Mouse (Mus musculus) kidney, embryonic 15.5 days (tissue): ENCODE measurements around the gene Dscaml1. TPM values are rescaled to one million over a fixed set of nuclear protein-coding genes. Genes with fewer than 3 reads are reported as not detected.

ENCODE experiments used
- ATAC-seq: fragments of 200-750 bp; cut with Nextera tagmentation; replicated peaks from 2 replicates; pipeline ENCODE4 v1.8.0; 2017; ENCODE audit warnings: moderate TSS enrichment; ENCODE audit not compliant: low FRiP score
- H3K27ac ChIP-seq: fragments of 300-500 bp; sonication (generic); 2 replicates; pipeline ENCODE4 v1.5.1; 2015; ENCODE audit warnings: mild to moderate bottlenecking, inconsistent platforms
- H3K27me3 ChIP-seq: fragments of 300-500 bp; sonication (generic); 2 replicates; pipeline ENCODE4 v1.6.1; 2015; ENCODE audit warnings: inconsistent platforms
- H3K36me3 ChIP-seq: fragments of 300-500 bp; sonication (generic); 2 replicates; pipeline ENCODE4 v1.6.1; 2015; ENCODE audit warnings: inconsistent platforms
- H3K4me1 ChIP-seq: fragments of 300-500 bp; sonication (generic); 2 replicates; pipeline ENCODE4 v1.6.1; 2015; ENCODE audit warnings: inconsistent platforms
- H3K4me2 ChIP-seq: fragments of 300-500 bp; sonication (generic); 2 replicates; pipeline ENCODE4 v1.6.1; 2015; ENCODE audit warnings: moderate library complexity, mild to moderate bottlenecking, inconsistent platforms
- H3K4me3 ChIP-seq: fragments of 300-500 bp; sonication (generic); replicated peaks from 2 replicates; pipeline ENCODE4 v1.5.1; 2015; ENCODE audit warnings: mild to moderate bottlenecking, inconsistent platforms
- H3K9ac ChIP-seq: fragments of 300-500 bp; sonication (generic); 2 replicates; pipeline ENCODE4 v1.6.1; 2015; ENCODE audit warnings: mild to moderate bottlenecking, inconsistent platforms
- H3K9me3 ChIP-seq: fragments of 300-500 bp; sonication (generic); replicated peaks from 2 replicates; pipeline ENCODE4 v1.6.1; 2016; ENCODE audit warnings: inconsistent platforms
- WGBS: fragments of 180-500 bp; shearing (Covaris S2); methylation state at CpG from one replicate; pipeline ENCODE4 v1.1.7; 2015; ENCODE audit warnings: mixed read lengths; 5-methylcytosine and 5-hydroxymethylcytosine counted together
- polyA plus RNA-seq: library from polyadenylated mRNA; unstranded; fragments of >200 nt; fragmentation: Nextera tagmentation; extraction: Ambion mirVana; gene quantifications from 2 replicates; pipeline ENCODE4 v1.2.1, GENCODE M21; 2015

Dscaml1 gene
- polyA plus RNA-seq, 1 experiment from 2014 or later: 0.13 TPM

DNA sequence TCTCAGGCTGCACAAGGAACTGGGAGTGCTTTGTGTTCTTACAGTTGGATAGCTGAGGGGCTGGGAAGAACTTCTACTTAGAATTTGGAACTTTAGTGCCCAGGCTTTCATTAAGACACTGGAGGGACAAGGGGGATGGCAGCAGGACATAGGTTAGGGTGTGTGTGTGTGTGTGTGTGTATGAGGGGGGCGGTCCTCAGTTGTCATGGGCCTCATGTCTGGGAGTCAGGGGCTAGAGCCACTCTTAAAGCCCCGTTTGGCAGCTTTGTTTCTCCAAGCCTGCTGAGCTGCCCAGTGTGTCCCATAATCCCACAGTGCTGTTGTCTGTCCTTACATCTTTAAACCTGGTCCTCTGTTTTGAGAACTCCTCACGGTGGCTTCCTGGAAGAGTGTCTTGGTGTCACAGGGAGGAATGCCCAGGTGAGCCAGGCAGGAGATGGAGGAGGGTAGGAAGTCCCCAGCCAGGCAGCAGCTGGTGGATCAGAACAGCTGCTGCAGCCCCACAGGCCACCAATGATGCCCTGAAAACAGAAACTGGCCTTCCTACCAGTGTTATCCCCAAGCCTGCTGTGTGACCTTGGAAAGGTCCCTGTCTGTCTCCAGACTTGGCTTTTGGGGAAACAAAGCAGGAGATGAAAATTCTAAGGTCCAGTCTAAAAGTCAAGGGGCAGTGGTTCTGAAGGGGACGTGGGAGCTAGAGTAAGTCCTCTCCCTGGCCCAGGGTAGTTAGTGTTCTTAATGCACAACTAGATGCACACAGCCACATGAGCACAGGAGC lies 13.5 kb upstream of the Dscaml1 start:
- H3K4me2 ChIP-seq: peak overlapping the region; percentile 50; the same call in 1 of the 2 replicates
- no peaks in the 10 kb centered on the region for H3K36me3 ChIP-seq
- H3K27me3 ChIP-seq: 0 out of 2 replicates have a peak, but pooled peaks cover under 1% of the 10 kb centered on the region
- H3K4me3 ChIP-seq: no peak overlapping the region
- peaks cover 19% of the 10 kb centered on the region for H3K4me1 ChIP-seq
- H3K9ac ChIP-seq: no peak overlapping the region
- ATAC-seq: no peak
- 75% methylated on average over 4 of the region's 4 CpGs for WGBS
- peak overlapping the region; percentile 70 for H3K27ac ChIP-seq
- no peaks in the 10 kb centered on the region for H3K9me3 ChIP-seq

GRCm38 (mm10) chr9:45413478-45414140 lies 12.8 kb upstream of the Dscaml1 start:
- Histone ChIP-seq H3K4me1 (peaks cover 13% of the 10 kb centered on the region), H3K9ac (no peak overlapping the region), H3K9me3 (no peaks in the 10 kb centered on the region), H3K4me2 (no peak overlapping the region), H3K36me3 (no peaks in the 10 kb centered on the region), H3K4me3 (no peak overlapping the region), H3K27ac (peak overlapping the region; percentile 70), H3K27me3 (0 out of 2 replicates have a peak, but pooled peaks cover 4% of the 10 kb centered on the region)
- ATAC-seq: no peak
- WGBS: 55% methylated on average over 5 of the region's 5 CpGs

- ATAC-seq: no peak
- no peak overlapping the region for H3K9ac ChIP-seq
- H3K4me1 ChIP-seq: peaks cover 12% of the 10 kb centered on the region
- H3K36me3 ChIP-seq: no peaks in the 10 kb centered on the region
- WGBS: 46% methylated on average over 4 of the region's 4 CpGs
- no peak overlapping the region for H3K27ac ChIP-seq
- no peaks in the 10 kb centered on the region for H3K9me3 ChIP-seq
- no peak overlapping the region for H3K4me3 ChIP-seq
- H3K27me3 ChIP-seq: 0 out of 2 replicates have a peak, but pooled peaks cover 4% of the 10 kb centered on the region
- no peak overlapping the region for H3K4me2 ChIP-seq
Observed at GRCm38 (mm10) chr9:45415912-45416311, 10.5 kb upstream of the Dscaml1 start.

GRCm38 (mm10) chr9:45417245-45417644 lies 9.2 kb upstream of the Dscaml1 start:
- ATAC-seq: no peak; the same call in 1 of the 2 replicates
- H3K4me1 ChIP-seq: peaks cover 7% of the 10 kb centered on the region
- 29% methylated on average over 8 of the region's 8 CpGs for WGBS
- H3K4me3 ChIP-seq: 0 out of 2 replicates have a peak overlapping the region, but pooled peaks have one; percentile 6
- no peak overlapping the region for H3K27ac ChIP-seq
- H3K36me3 ChIP-seq: no peaks in the 10 kb centered on the region
- 0 out of 2 replicates have a peak, but pooled peaks cover 4% of the 10 kb centered on the region for H3K27me3 ChIP-seq
- 0 out of 2 replicates have a peak overlapping the region, but pooled peaks have one; percentile 21 for H3K9ac ChIP-seq
- H3K9me3 ChIP-seq: no peaks in the 10 kb centered on the region
- peak overlapping the region; percentile 33; the same call in 1 of the 2 replicates for H3K4me2 ChIP-seq

DNA sequence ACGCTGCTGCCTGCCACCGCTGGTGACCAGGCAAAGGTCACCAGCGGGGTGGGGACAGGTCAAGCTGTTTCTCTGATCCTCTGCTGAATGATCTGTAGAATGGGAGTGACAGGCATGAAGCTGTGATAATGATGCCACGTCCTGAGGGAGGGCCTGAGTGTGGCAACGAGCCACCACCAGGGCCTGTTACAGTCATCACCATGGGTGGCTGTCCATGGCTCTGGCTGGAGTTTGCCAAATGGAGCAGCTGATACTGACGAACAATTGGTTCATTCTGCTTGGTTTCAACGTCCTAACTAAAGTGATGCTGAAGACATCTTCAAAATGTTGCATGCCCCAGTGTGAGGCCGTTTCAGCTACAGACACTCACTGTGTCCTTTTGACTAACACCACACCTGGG lies 8.2 kb upstream of the Dscaml1 start:
- H3K36me3 ChIP-seq: no peaks in the 10 kb centered on the region
- 58% methylated on average over 8 of the region's 8 CpGs for WGBS
- no peak for ATAC-seq
- H3K27ac ChIP-seq: no peak overlapping the region
- H3K27me3 ChIP-seq: 0 out of 2 replicates have a peak, but pooled peaks cover 4% of the 10 kb centered on the region
- H3K4me1 ChIP-seq: no peaks in the 10 kb centered on the region
- no peaks in the 10 kb centered on the region for H3K9me3 ChIP-seq
- no peak overlapping the region for H3K4me3 ChIP-seq
- no peak overlapping the region for H3K9ac ChIP-seq
- no peak overlapping the region for H3K4me2 ChIP-seq

GRCm38 (mm10) chr9:45421209-45421608 lies 5.2 kb upstream of the Dscaml1 start:
- Histone ChIP-seq H3K27me3 (peaks cover 11% of the 10 kb centered on the region; the same call in 1 of the 2 replicates), H3K9me3 (no peaks in the 10 kb centered on the region), H3K4me2 (no peak overlapping the region), H3K27ac (no peak overlapping the region), H3K36me3 (no peaks in the 10 kb centered on the region), H3K4me1 (no peaks in the 10 kb centered on the region), H3K9ac (no peak overlapping the region), H3K4me3 (no peak overlapping the region)
- no peak for ATAC-seq
- WGBS: 65% methylated on average over 8 of the region's 8 CpGs

GRCm38 (mm10) chr9:45422761-45423298 lies 3.6 kb upstream of the Dscaml1 start:
- Histone ChIP-seq H3K27me3 (peaks cover 21% of the 10 kb centered on the region), H3K9ac (no peak overlapping the region), H3K9me3 (no peaks in the 10 kb centered on the region), H3K36me3 (no peaks in the 10 kb centered on the region), H3K4me2 (no peak overlapping the region), H3K4me3 (no peak overlapping the region), H3K4me1 (no peaks in the 10 kb centered on the region), H3K27ac (no peak overlapping the region)
- no peak for ATAC-seq
- WGBS: 72% methylated on average over 7 of the region's 7 CpGs

DNA sequence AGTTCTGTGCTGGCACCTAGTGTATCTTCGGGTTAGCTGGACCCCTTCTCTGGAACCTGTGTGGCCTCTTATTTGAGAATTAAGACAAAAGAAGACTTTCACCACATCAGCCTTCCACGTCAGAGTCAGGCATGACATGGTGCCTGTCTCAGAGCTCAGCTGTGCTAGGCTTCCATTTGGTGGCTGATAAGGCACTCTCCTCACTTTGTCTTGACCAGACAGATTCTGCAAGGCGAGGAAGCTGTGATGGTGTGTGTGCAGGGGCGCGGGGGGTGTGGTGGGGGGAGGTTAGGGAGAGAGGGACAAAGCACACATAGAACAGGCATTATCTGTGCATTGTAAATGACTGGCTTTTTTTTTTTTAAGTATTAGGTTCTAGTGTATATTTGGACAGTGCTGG lies 3.0 kb downstream of the Dscaml1 start:
- peaks cover 18% of the 10 kb centered on the region for H3K4me1 ChIP-seq
- H3K9me3 ChIP-seq: no peaks in the 10 kb centered on the region
- no peak overlapping the region for H3K4me2 ChIP-seq
- H3K4me3 ChIP-seq: no peak overlapping the region
- H3K27ac ChIP-seq: no peak overlapping the region
- H3K27me3 ChIP-seq: peaks cover 70% of the 10 kb centered on the region
- H3K36me3 ChIP-seq: no peaks in the 10 kb centered on the region
- no peak overlapping the region for H3K9ac ChIP-seq
- no peak for ATAC-seq
- 32% methylated on average over 5 of the region's 5 CpGs for WGBS

GRCm38 (mm10) chr9:45429951-45430697 lies 3.7 kb downstream of the Dscaml1 start:
- peak overlapping the region; percentile 3; the same call in 1 of the 2 replicates for H3K9ac ChIP-seq
- 2% methylated on average over 51 of the region's 54 CpGs for WGBS

GRCm38 (mm10) chr9:45430698-45430959 lies 4.2 kb downstream of the Dscaml1 start:
- peak overlapping the region; percentile 44 for H3K4me3 ChIP-seq
- no peaks in the 10 kb centered on the region for H3K36me3 ChIP-seq
- peaks cover 67% of the 10 kb centered on the region for H3K27me3 ChIP-seq
- peak overlapping the region; percentile 80 for H3K4me2 ChIP-seq
- H3K9ac ChIP-seq: peak overlapping the region; percentile 3; the same call in 1 of the 2 replicates
- no peak; the same call in 1 of the 2 replicates for ATAC-seq
- WGBS: under 1% methylated on average over 12 of the region's 17 CpGs
- no peaks in the 10 kb centered on the region for H3K9me3 ChIP-seq
- H3K4me1 ChIP-seq: peaks cover 18% of the 10 kb centered on the region
- H3K27ac ChIP-seq: no peak overlapping the region

More at GRCm38 (mm10) chr9:45429951-45430697, 3.7 kb downstream of the Dscaml1 start:
- peaks cover 18% of the 10 kb centered on the region for H3K4me1 ChIP-seq
- peaks cover 67% of the 10 kb centered on the region for H3K27me3 ChIP-seq
- no peaks in the 10 kb centered on the region for H3K36me3 ChIP-seq
- ATAC-seq: 0 out of 2 replicates have a peak, but pooled peaks have one; percentile 46
- peak overlapping the region; percentile 80 for H3K4me2 ChIP-seq
- H3K27ac ChIP-seq: no peak overlapping the region
- H3K4me3 ChIP-seq: peak overlapping the region; percentile 44
- H3K9me3 ChIP-seq: no peaks in the 10 kb centered on the region

DNA sequence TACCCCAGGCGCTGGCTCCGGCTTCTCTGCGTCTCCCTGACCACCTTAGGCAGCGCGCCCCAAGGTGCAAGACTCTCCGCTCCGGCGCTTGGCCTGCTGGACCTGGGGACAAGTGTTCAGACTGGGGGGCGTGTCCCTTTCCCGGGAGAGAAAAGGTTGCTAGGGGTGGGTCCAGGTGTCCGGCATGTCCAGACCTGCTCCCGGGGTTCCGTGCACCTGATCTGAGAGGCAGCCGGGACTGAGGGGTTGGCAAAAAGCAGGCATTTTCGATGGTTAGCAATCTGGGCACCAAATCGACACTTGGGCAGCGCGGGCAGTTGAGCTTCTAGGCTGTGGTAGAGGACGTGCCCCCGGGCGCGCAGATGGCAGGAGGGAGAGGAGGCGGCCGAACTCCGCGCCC lies 4.7 kb downstream of the Dscaml1 start:
- Histone ChIP-seq H3K4me3 (peak overlapping the region; percentile 44), H3K4me1 (peaks cover 18% of the 10 kb centered on the region), H3K36me3 (no peaks in the 10 kb centered on the region), H3K9ac (0 out of 2 replicates have a peak overlapping the region, but pooled peaks have one; percentile 8), H3K27me3 (peaks cover 66% of the 10 kb centered on the region), H3K4me2 (peak overlapping the region; percentile 80), H3K9me3 (no peaks in the 10 kb centered on the region), H3K27ac (no peak overlapping the region)
- no peak; the same call in 1 of the 2 replicates for ATAC-seq
- 2% methylated on average over 26 of the region's 26 CpGs for WGBS
